Mouse (Mus musculus): ENCODE data around the gene Actr6.
"Not testable (repeated sequence)": the region's sequence is repeated elsewhere in the genome, so short reads cannot be mapped to it uniquely, and the experiment has no call there.

Gene Actr6

DNA sequence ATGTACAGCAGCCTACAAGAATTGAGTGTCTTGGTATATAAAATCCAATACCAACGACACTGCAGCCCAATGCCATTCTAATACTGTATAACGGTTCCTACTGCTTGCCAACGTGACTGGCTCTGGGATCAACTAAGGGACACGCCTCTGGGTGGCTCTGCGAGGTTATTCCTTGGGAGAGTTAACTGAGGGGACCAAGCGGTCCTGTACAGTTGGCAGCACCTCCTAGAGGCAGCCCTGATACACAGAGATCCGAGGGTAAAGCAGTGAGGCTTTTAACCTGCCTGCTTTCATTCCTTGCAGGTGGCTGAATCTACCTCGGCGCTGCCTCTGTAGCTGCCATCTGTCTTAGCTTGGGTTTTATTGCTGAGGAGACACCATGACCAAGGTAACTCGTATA is 49.1 kb downstream of the Actr6 start:
- no peak for DNase-seq (ENCODE audit: extremely low read depth, insufficient read length, low spot score)

- DNase-seq (ENCODE audit: extremely low read depth, insufficient read length, low spot score) = no peak
These were observed 49.9 kb downstream of the Actr6 start for GRCm38 (mm10) chr10:89682157-89682556.

GRCm38 (mm10) chr10:89681706-89682105 is 50.4 kb downstream of the Actr6 start:
- DNase-seq (ENCODE audit: extremely low read depth, insufficient read length, low spot score) = no peak

GRCm38 (mm10) chr10:89680517-89680916 is 51.6 kb downstream of the Actr6 start:
- no peak for DNase-seq (ENCODE audit: extremely low read depth, insufficient read length, low spot score)

DNA sequence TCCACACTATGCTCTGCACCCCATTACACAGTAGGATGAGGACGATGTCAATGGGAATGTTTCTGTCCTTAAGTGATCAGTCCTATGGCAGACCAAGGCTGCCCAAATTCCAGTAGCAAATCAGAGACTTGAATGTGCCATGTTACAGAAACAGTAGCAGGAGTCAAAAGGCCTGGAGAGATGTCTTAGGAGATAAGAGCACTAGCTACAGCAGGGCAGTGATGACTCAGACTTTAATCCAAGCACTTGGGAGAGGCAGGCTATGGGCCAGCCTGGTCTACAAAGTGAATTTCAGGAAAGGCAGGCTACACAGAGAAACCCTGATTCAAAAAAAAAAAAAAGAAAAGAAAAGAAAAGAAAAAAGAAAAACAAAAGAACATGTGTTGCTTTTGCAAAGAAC is 52.6 kb downstream of the Actr6 start:
- no peak for DNase-seq (ENCODE audit: extremely low read depth, insufficient read length, low spot score)

GRCm38 (mm10) chr10:89678054-89678453 is 54.0 kb downstream of the Actr6 start:
- no peak for DNase-seq (ENCODE audit: extremely low read depth, insufficient read length, low spot score)

DNA sequence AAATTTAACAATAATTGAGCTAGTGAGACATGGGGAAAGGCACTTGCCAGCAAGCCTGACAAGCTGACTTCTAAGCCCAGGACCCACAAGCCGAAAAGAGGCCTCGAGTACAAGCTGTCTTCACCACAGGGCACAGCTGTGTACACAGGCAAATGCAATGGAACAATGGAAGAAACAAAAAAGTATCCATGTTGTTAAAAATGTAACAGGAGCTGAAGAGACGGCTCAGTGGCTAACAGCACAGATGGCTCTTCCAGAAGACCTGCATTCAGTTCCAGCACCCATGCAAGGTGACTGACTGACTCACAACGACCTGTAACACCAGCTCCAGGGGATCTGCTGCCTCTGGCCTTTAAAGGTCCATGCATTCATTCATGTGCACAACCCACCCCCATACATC is 55.5 kb downstream of the Actr6 start:
- no peak for DNase-seq (ENCODE audit: extremely low read depth, insufficient read length, low spot score)

GRCm38 (mm10) chr10:89670371-89670770 is 61.7 kb downstream of the Actr6 start:
- DNase-seq (ENCODE audit: extremely low read depth, insufficient read length, low spot score) = not testable (repeated sequence)

- DNase-seq (ENCODE audit: extremely low read depth, insufficient read length, low spot score) = no peak
These were observed 64.5 kb downstream of the Actr6 start for GRCm38 (mm10) chr10:89667571-89667970.

DNA sequence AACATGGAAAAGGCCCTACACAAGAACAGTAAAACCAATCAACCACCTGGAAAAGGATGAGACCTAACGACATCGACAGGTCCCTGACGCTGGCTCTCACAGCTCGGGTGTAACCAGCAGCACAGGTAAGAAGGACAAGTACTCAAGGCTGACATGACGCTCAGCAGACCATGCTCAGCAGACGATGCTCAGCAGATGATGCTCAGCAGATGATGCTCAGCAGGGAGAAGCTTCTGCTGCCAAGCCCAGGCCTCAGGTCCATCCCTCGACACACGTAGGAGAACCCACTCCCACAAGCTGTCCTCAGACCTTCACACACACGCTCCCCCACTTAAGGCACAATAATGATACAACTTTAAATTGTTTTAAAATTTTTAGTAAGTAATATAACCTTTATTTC is 66.4 kb downstream of the Actr6 start:
- DNase-seq (ENCODE audit: extremely low read depth, insufficient read length, low spot score) = no peak

GRCm38 (mm10) chr10:89664977-89665645 is 67.0 kb downstream of the Actr6 start:
- DNase-seq (ENCODE audit: extremely low read depth, insufficient read length, low spot score) = no peak
